Mouse (Mus musculus) hindbrain, embryonic 12.5 days (tissue): ENCODE measurements around the gene AF067061. TPM values are rescaled to one million over a fixed set of nuclear protein-coding genes. Genes with fewer than 3 reads are reported as not detected.

Source experiments
- ATAC-seq: fragments of 200-750 bp; cut with Nextera tagmentation; 2 replicates; pipeline ENCODE4 v1.8.0; 2017; ENCODE audit warnings: moderate TSS enrichment; ENCODE audit not compliant: low FRiP score
- H3K27ac ChIP-seq: fragments of 300-500 bp; sonication (generic); 2 replicates; pipeline ENCODE4 v1.5.1; 2016; ENCODE audit warnings: mild to moderate bottlenecking
- H3K27me3 ChIP-seq: fragments of 300-500 bp; sonication (generic); 2 replicates; pipeline ENCODE4 v1.6.1; 2016; ENCODE audit warnings: mild to moderate bottlenecking
- H3K36me3 ChIP-seq: fragments of 300-500 bp; sonication (generic); 2 replicates; pipeline ENCODE4 v1.6.1; 2016; ENCODE audit warnings: mild to moderate bottlenecking
- H3K4me1 ChIP-seq: fragments of 300-500 bp; sonication (generic); 2 replicates; pipeline ENCODE4 v1.6.1; 2016
- H3K4me2 ChIP-seq: fragments of 300-500 bp; sonication (generic); replicated peaks from 2 replicates; pipeline ENCODE4 v1.6.1; 2016; ENCODE audit warnings: mild to moderate bottlenecking
- H3K4me3 ChIP-seq: fragments of 300-500 bp; sonication (generic); 2 replicates; pipeline ENCODE4 v1.5.1; 2016; ENCODE audit warnings: mild to moderate bottlenecking
- H3K9ac ChIP-seq: fragments of 300-500 bp; sonication (generic); 2 replicates; pipeline ENCODE4 v1.6.1; 2016; ENCODE audit warnings: mild to moderate bottlenecking, moderate library complexity
- H3K9me3 ChIP-seq: fragments of 300-500 bp; sonication (generic); replicated peaks from 2 replicates; pipeline ENCODE4 v1.6.1; 2016; ENCODE audit warnings: mild to moderate bottlenecking
- WGBS: fragments of 180-500 bp; shearing (Covaris S2); methylation state at CpG from one replicate; pipeline ENCODE4 v1.1.7; 2016; 5-methylcytosine and 5-hydroxymethylcytosine counted together
- polyA plus RNA-seq: library from polyadenylated mRNA; unstranded; fragments of >200 nt; fragmentation: Nextera tagmentation; extraction: Ambion mirVana; gene quantifications from 2 replicates; pipeline ENCODE4 v1.2.1, GENCODE M21; 2016

Gene AF067061
- polyA plus RNA-seq, 1 experiment from 2014 or later = not detected

- Histone ChIP-seq H3K4me3 (no peak overlapping the region), H3K27ac (no peak overlapping the region), H3K9ac (no peak overlapping the region), H3K9me3 (no peaks in the 10 kb centered on the region), H3K36me3 (no peaks in the 10 kb centered on the region), H3K27me3 (no peaks in the 10 kb centered on the region), H3K4me1 (no peaks in the 10 kb centered on the region), H3K4me2 (no peak overlapping the region)
- ATAC-seq = no peak
- 76% methylated on average over 1 of the region's 1 CpGs for WGBS
Observed at GRCm38 (mm10) chr13:120299324-120299894, 36.5 kb downstream of the AF067061 start.

DNA sequence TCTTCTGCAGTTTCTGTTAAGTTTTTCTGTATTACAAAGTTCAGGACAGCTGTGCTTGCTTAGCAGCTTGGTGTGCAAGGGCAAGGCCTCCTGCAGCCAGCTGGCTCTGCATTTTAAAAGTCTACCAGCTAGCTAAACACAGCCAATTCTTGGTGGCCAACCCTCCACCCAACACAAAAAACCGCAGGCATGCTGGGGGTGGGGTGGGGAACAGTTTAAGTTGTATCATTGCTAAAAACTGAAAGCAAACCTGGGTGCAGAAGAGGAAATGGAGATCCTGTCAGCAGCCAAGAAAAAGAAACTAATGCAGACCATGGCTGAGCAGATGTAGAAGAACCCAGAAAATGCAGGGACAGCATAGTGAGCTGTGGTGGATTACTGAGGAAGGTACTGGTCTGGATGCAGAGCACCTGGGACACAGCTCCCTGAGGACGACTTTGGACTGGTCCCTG lies 37.1 kb downstream of the AF067061 start, which contains the start of gene BC147527:
BC147527 (plus strand) TSS at position 402 of the 452 bp plus-strand sequence.
- Histone ChIP-seq H3K4me2 (no peak within 1 kb of the TSS), H3K4me1 (no peaks in the 10 kb centered on the region), H3K9me3 (no peaks in the 10 kb centered on the region), H3K27ac (no peak within 1 kb of the TSS), H3K9ac (no peak within 1 kb of the TSS), H3K27me3 (no peaks in the 10 kb centered on the region), H3K36me3 (no peaks in the 10 kb centered on the region), H3K4me3 (no peak within 1 kb of the TSS)
- 52% methylated on average over 2 of the region's 2 CpGs for WGBS
- no peak for ATAC-seq

DNA sequence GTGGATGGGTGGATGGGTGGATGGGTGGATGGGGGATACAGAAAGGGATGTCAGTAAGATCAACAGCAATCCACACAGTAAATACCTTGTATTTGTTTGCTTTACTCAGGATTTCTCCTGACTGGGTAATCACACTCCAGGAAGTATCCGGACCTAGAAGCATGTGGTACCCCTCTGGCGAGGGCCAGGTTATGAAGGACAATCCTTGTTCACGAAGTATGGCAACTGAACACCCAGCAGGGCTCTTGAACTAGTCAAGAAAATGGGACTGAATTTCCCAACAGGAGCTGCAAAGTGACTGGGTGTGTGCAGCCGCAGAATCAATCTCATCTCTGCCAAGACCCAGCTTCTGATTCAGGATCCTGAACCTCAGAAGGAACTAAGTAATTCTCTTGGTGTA lies 37.9 kb downstream of the AF067061 start:
- no peak for ATAC-seq
- no peak overlapping the region for H3K4me3 ChIP-seq
- no peak overlapping the region for H3K27ac ChIP-seq
- no peaks in the 10 kb centered on the region for H3K4me1 ChIP-seq
- 86% methylated on average over 4 of the region's 4 CpGs for WGBS
- no peaks in the 10 kb centered on the region for H3K36me3 ChIP-seq
- no peaks in the 10 kb centered on the region for H3K27me3 ChIP-seq
- no peaks in the 10 kb centered on the region for H3K9me3 ChIP-seq
- no peak overlapping the region for H3K4me2 ChIP-seq
- H3K9ac ChIP-seq = no peak overlapping the region

DNA sequence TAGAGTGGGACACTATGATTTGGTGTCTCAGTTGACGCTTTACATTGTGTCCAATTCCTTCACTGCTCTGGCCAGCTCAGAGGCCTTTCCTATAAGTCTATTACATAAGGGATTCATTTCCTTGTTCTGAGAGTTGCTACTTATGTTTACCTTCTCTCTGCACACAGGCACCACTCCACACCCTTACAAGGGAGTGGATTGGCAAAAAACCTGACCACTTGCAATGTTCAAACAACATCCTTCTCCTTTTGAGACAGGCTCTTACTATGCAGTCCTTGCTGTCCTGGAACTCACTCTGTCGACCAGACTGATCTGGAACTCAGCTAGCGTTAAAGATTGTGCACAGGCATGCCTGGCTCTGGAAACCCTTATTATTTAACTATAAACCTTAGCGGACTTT lies 47.8 kb downstream of the AF067061 start:
- ATAC-seq = no peak
- no peaks in the 10 kb centered on the region for H3K27me3 ChIP-seq
- 84% methylated on average over 4 of the region's 4 CpGs for WGBS
- no peaks in the 10 kb centered on the region for H3K36me3 ChIP-seq
- no peaks in the 10 kb centered on the region for H3K9me3 ChIP-seq
- H3K4me2 ChIP-seq = no peak overlapping the region
- H3K27ac ChIP-seq = no peak overlapping the region
- H3K4me1 ChIP-seq = no peaks in the 10 kb centered on the region
- no peak overlapping the region for H3K4me3 ChIP-seq
- no peak overlapping the region for H3K9ac ChIP-seq

GRCm38 (mm10) chr13:120313584-120313983 lies 50.7 kb downstream of the AF067061 start:
- no peaks in the 10 kb centered on the region for H3K27me3 ChIP-seq
- no peaks in the 10 kb centered on the region for H3K4me1 ChIP-seq
- no peak overlapping the region for H3K27ac ChIP-seq
- H3K9me3 ChIP-seq = no peaks in the 10 kb centered on the region
- H3K4me2 ChIP-seq = no peak overlapping the region
- 45% methylated on average over 14 of the region's 14 CpGs for WGBS
- no peak overlapping the region for H3K4me3 ChIP-seq
- ATAC-seq = no peak
- no peak overlapping the region for H3K9ac ChIP-seq
- H3K36me3 ChIP-seq = no peaks in the 10 kb centered on the region

Other genes starting within 250 kb of the AF067061 start
- not detected in 2 replicates for gene Gm36079, start 236.1 kb upstream of the AF067061 start, polyA plus RNA-seq
- not detected in 2 replicates for gene Gm21188, start 210.9 kb upstream of the AF067061 start, polyA plus RNA-seq
- gene Gm20767, start 122.9 kb upstream of the AF067061 start, polyA plus RNA-seq = not detected in 2 replicates
- gene Gm21818, start 90.7 kb upstream of the AF067061 start, polyA plus RNA-seq = not detected in 2 replicates
- not detected in 2 replicates for gene Gm21762, start 47.2 kb upstream of the AF067061 start, polyA plus RNA-seq
- not detected in 2 replicates for gene Gm21731, start 24.0 kb upstream of the AF067061 start, polyA plus RNA-seq
- 0.14 TPM in 1 of 2 replicates, not detected in the other for gene BC147527, start 37.3 kb downstream of the AF067061 start, polyA plus RNA-seq
- not detected in 2 replicates for gene Tcstv3, start 53.8 kb downstream of the AF067061 start, polyA plus RNA-seq